Mouse (Mus musculus) liver, adult 2 months (tissue): Measurements from ENCODE around the gene Sppl2c.

Experiments
- CTCF ChIP-seq: fragments of 200-500 bp; IDR thresholded peaks from 2 replicates; pipeline ENCODE4 v1.5.1; 2011; ENCODE audit warnings: low read depth, low read length, control low read depth
- POLR2A ChIP-seq: fragments of 200-500 bp; IDR thresholded peaks from 2 replicates; pipeline ENCODE4 v1.6.1; 2011; ENCODE audit warnings: low read length, control low read depth; ENCODE audit not compliant: insufficient read depth; ENCODE audit errors: extremely low read depth

DNA sequence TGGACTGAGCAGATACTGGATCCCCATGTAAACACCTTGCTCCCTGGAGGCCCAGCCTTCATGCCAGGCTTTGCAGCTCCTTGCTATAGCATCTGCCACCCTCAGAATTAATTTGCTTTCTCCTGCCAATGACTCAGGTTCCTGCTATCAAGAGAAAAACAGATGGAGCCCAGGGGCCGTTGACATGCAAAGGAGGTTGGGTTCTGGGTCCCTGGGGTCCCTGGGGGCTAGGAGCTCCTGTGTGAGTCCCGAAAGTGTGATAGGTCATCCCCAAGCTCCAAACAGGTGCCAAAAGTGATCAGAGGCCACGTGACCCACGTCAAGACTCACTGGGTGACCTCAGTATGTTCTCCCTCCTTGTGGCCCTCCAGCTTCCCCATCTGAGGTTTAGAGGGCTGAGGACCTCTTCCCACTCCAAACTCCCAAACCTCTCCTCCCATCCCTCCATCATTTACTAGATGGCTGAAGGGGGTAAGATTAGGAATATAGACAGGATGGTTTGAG, 26.3 kb upstream of the Sppl2c start:
- TF ChIP-seq POLR2A (no peak), CTCF (no peak)
